Mouse (Mus musculus) urinary bladder, adult 18-20 months (tissue): ENCODE results near the gene Gab3.
A peak's percentile ranks its signal among the peaks of the same experiment; 100 is the strongest.

Experiments
- DNase-seq, 2 experiments: peaks; one replicate each; pipeline ENCODE4 v3.0.0; 2022; ENCODE audit warnings: low spot score in 2 of 2, mixed read lengths in 2 of 2

Gene Gab3

DNA sequence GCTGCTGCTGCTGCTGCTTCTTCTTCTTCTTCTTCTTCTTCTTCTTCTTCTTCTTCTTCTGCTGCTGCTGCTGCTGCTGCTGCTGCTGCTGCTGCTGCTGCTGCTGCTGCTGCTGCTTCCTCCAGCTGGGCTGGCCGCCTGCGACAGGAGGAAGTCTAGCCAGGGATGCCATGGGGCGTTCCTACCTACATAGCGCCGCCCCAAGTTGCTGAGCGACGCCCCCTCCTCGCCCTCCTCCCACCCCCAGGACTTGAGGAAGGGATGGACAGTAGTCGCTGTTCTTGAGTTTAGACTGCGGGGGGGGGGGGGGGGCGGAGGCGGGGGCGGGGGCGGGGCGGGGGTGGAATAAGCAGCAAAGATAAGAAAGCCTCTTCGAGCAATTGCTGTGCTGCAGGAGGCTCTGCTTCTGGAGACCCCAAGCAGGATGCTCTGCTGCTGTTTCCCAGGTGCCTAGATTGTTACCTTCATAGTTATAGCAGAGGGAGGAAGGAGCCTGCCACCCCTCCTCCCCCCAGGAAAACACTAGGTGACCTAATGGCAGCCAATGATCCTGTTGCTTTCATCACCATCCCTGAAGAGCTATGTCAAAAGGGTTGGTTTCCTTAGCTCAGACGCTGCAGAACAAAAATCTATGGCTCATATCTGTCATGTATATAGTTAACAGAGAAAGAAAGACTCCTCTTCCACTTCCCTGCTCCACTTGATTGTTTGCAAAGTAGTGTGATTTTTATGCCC lies at the start of gene Gab3:
TSS of gene Gab3 (minus strand) at position 685 of the 735 bp plus-strand sequence.
- peak; percentile 8 to 14 for DNase-seq

GRCm38 (mm10) chrX:75130467-75131160 lies 45.4 kb upstream of the Gab3 start, which contains the start of gene Mpp1:
TSS of gene Mpp1 (minus strand) at chrX:75131016.
- DNase-seq: peak; percentile 59 to 79

- DNase-seq: no peak
Observed at GRCm38 (mm10) chrX:75129474-75129873, 44.2 kb upstream of the Gab3 start.

DNA sequence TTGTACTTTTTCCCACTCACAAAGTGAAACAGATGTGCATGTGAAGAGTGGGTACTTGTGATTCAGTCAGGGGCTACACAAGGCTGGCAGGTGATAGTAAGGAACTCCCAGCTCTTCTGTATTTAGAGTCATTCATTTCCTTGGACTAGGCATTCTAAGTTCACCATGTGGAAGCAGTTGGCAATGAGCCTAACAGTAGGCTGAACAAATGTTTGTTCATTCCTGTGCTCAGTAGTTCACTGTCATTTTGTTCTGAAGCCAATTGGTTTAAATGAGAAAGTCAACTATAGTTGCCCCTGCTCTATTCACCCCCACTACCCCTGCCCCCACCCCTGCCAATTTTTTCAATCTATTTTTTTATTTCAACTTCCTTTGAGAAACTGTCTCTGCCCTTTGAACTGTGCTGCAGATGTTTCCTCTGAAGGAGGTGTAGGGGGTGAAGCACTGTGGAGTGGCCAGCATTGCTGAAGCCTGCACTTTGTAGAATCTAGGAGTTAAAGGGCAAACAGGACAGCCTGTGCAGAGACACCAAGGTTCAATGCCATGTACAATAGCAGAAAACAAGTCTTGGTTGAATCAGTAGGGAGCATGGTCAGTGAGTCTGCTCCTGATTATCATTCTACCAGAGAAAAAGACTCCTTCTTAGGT lies 43.2 kb upstream of the Gab3 start:
- DNase-seq: no peak

DNA sequence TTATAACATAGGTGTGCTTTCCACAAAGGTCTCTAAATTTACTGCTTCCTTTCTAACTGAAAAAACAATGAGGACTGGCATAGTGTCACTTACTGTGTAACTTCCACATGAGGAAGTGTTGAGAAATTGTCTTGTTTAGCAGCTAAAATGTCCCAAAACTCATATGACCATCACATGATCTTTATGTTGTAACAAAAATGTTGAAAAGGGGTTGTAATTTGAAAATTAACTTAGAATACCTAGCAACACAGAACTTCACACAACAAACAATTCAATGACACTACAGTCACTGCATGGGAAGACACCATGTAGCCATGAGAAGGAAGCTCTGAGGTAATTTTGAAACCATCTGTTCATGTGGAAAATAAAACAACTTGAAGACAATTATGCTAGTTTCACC lies 41.6 kb upstream of the Gab3 start:
- DNase-seq: no peak

DNA sequence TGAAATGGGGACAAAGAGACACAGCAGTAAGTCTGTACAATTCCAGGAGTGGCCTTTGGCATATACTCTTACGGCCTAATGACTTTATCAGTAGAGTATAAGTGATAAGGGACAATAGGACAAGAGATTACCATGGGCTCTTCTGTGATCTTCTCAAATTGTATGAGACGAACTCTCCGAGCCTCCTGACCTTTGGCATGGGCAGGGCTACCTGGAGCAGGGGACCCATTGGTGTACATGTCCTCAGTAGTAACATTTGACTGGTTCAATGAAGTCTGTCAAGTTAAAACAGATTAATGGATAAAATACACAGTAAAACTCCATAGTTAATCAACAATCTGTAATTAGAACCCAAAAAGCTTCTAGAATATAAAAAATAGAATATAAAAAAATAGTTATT lies 40.3 kb upstream of the Gab3 start:
- no peak for DNase-seq

GRCm38 (mm10) chrX:75115550-75115949 lies 30.3 kb upstream of the Gab3 start:
- no peak for DNase-seq

- DNase-seq: no peak
Observed at GRCm38 (mm10) chrX:75102293-75102692, 17.0 kb upstream of the Gab3 start.

DNA sequence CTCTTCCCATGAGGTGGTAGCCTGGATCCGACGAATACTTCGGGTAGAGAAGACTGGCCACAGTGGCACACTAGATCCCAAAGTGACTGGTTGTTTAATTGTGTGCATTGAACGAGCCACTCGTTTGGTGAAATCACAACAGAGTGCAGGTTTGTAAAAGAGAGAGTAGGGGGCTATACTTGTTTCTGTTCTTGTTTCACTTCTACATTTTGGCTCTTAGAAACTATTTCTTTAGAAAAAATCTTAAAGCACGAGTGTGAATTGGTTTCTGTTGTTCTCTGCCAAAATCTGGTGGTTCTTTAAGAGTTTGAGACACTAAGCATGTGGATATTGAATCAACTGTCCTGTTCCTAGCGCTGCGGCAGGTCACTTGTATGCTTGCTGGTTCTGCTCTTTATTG lies 13.5 kb upstream of the Gab3 start:
- no peak for DNase-seq

DNA sequence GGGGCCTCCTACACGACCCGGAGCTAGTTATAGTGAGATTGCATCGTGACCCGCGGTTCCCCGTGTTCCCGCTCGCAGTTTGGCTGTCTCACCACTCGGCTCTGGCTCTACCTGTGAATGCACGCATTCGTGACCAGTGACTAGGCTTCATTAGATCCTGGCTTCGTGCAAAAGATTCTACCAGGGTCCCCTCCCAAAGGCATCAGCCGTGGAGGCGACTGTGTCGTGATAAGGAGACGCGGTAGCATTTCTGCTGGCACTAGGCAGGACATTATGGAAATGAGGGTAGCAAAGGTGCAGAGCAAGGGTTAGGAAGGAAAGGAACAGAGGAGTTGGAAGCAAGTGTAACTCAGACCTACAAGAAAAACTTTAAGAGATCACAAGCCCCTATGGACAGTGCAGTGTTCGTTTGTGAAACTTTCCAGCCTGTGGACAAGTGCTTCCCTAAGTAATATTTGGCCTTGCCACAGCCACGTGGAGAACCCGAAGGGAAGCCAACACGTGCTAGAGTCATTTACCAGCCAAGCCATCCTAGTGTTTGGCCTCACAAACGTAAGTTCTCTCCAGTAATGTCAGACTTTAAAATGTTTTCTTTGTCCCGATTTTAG lies 11.0 kb upstream of the Gab3 start:
- DNase-seq: no peak

- peak; percentile 75 to 85 for DNase-seq
Observed at GRCm38 (mm10) chrX:75095369-75096162, 10.3 kb upstream of the Gab3 start, which contains the start of gene Dkc1. TSS of gene Dkc1 (plus strand) at chrX:75095854.

DNA sequence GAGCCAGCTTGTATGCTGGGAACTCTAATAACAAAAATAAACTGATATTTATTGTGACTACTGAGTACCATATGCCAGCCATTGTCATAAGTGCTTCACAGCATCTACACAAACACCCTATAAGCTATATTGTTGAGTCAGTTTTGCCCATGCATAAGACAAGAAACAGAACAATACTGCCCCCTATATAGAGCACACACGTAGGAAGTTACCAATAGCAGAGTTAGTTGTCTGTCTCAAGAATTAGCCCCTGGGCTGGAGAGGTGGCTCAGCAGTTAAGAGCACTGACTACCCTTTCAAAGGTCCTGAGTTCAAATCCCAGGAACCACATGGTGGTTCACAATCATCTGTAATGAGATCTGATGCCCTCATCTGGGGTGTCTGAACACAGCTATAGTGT lies 396 bp upstream of the Gab3 start:
- DNase-seq: no peak

DNA sequence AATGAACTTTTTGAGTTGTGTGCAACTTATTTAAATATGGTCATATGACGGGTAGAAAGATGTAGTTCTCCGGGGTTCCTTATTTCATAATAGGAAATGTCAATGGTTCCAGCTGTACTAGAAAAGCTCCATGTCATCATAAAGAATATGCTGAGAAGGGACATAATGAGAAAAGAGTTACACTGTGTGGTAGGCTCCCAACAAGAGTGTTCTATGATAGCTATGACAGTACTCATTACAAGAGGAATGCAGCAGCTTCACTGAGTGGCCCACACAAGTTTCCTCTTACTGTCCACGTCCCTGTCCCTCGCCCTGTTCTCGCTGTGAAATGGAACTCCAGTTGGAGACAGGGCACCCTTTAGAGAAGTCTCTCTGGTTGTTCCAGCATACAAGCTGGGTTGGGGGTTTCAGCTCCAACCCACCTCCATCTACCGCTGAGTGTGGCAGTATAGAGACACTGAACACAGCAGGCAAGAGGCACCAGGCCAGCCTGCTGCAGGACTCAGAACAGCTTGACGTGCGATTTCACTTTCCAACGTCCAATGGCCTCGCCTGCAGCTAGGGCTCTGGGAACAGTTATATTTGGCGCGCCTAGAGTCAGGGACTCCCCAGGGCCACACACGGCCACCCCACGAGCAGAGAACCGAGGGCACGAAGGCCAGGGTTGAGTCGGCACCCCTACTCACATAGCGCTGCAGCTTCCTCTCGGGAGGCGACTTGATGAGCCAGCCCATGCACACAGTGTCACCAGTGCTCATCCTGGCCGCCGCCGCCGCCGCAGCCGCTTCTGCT lies 1.1 kb downstream of the Gab3 start:
- peak in 1 of 2 experiments; percentile 1 for DNase-seq

DNA sequence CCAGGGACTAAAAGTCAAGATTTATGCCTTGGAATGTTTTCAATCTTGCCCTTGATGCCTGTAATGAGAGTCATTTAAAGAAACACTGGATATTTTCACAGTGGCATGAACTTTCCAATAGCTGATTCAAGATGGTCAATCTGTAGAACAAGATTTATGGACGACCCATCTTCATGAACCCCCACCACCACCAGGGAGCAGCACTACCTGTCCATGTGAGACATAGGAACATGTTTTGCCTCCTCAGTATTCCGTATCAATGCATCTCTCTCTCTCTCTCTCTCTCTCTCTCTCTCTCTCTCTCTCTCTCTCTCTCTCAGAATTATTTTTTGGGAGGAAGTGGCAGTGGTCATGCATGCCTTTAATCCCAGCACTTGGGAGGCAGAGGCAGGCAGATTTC lies 2.9 kb downstream of the Gab3 start:
- DNase-seq: no peak

DNA sequence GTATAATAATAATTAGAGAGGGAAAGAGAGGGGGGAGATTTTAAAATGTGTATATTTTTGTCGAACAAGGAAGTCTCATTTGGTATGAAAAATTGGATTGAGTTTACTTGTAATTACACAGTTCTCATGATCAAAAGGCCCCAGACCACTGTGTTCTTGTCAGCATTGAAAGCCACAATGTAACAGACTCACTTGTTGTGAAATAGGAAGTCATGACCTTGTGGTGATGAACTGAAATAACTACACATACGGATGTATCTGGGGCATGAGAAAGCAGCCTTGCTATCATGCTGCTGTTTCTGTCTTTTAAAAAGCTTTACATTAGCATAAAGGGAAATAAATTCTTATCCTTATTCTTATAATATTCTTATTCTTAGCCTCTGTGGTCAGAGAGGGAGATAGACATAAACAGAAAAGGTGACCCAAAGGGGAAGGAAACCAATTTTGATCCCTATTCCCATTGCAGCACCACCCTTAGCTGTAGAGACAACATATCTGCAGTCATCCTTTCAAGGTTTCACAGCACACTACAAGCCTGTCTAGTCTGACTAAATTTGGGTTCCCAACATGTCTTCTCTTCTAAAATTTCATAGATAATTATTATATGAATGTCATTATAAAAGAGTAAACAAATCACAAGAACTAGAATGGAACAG lies 29.0 kb downstream of the Gab3 start:
- no peak for DNase-seq

GRCm38 (mm10) chrX:75046921-75047635 lies 38.2 kb downstream of the Gab3 start:
- DNase-seq: no peak

DNA sequence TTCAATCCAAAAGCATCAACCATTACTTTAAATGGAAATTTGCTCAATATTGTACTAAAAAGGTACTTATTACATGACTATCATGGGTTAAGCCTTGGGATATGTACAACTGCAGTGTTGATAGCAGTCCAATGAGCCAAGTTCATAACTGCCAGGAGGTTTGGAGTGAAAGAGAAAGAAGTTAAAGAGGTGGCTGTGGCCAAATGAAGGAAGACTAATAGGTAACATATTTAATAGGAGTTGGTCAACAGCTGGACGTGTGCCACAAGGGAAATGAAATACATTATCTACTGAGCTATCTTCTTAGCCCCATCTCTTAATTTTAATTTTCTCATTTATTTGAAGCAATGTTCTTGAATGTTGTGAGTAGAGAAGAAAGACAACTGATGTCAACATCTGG lies 39.3 kb downstream of the Gab3 start:
- no peak for DNase-seq

DNA sequence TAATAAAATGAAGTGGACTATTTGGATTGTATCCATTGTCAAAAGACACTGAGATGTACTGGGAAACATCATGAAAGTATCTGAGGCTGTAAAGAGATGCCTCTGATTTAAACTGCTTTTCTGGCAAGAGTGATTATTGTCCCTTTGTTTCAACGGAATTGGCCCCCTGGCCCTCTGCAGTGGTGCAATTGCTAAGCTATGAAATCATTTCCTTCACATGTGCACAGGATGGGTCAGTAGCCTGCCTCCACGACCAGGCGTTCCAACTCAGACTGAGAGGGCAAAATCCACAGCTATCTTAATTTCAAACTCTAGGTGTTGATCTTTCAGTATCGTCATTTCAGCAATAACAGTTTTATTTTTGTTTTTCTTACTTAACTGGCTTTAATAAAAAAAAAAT lies 40.7 kb downstream of the Gab3 start:
- no peak for DNase-seq

DNA sequence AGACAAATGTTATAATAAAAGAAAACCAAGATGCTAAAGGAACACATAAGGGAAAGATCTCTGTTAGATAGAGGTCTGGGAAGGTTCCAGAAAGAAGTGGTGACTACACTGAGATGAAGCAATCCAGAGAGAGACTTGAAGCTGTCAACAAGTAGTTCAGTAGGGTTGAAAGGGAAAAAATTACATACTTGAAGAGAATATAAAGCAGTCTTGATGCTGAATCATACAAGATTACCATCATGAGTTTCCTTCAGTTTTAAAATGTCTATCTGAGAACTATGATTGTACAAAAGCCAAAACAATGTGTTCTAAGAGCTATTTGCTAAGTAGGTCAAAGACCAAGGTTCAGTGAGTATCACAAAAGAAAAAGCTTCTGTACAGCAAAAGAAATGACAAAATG lies 48.6 kb downstream of the Gab3 start:
- DNase-seq: no peak

DNA sequence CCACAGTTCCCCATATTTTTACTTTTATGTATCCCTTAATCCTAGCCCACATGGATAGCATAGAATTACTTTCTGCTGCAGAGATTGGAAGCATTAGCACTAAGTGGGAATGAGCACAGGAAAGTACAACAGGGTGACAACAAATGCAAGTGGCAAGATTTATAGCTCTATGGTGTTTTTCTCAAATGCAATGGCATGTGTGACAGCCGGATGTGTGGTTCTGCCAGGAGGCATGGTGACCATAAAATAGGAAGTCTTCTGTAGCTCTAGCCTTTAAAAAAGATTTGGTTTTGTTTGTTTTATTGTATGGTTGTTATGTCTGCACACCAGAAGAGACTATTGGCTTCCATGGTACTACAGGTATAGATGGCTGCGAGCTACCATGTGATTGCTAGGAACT lies 50.1 kb downstream of the Gab3 start:
- no peak for DNase-seq
